Mouse (Mus musculus): ENCODE measurements around the gene Ppp2r1b. TPM values are rescaled to one million over a fixed set of nuclear protein-coding genes. Genes with fewer than 3 reads are reported as not detected.

The Ppp2r1b gene
- 28.7 and 29.8 TPM in 2 replicates for polyA plus RNA-seq (2015; fragmentation: Nextera tagmentation; extraction: Ambion mirVana)

DNA sequence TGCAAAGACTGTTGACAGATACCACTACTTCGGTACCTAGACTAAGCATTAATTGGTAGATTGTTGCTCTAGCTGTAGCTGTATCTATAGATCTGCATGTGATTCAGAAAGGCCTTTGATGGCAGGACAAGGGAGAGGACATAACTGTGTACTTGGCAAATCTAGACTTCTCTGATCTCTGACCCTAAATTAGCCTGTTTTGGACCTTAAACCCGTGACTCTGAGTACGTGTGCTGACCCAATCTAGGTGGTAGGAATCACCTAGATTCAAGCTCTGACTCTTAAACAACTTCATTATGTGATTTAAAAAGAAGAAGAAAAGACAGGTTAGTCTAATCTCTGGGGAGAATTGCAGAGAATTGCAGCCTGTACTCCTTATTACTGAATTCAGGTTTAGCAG, at the start of gene Ppp2r1b:
Gene Ppp2r1b, plus strand, starts transcription at position 221 of the 400 bp plus-strand sequence.

Other genes starting within 250 kb of the Ppp2r1b start
- 353 and 365 TPM in 2 replicates for gene Sdhd, start 241.5 kb upstream of the Ppp2r1b start, polyA plus RNA-seq (2015; fragmentation: Nextera tagmentation; extraction: Ambion mirVana)
- 492 and 511 TPM in 2 replicates for gene Timm8b, start 241.4 kb upstream of the Ppp2r1b start, polyA plus RNA-seq (2015; fragmentation: Nextera tagmentation; extraction: Ambion mirVana)
- 4.5 and 6.8 TPM in 2 replicates for gene Pih1d2, start 228.0 kb upstream of the Ppp2r1b start, polyA plus RNA-seq (2015; fragmentation: Nextera tagmentation; extraction: Ambion mirVana)
- 22.0 and 22.5 TPM in 2 replicates for gene Nkapd1, start 227.8 kb upstream of the Ppp2r1b start, polyA plus RNA-seq (2015; fragmentation: Nextera tagmentation; extraction: Ambion mirVana)
- gene Dlat, start 185.5 kb upstream of the Ppp2r1b start, polyA plus RNA-seq (2015; fragmentation: Nextera tagmentation; extraction: Ambion mirVana): 73.7 and 79.1 TPM in 2 replicates
- 25.4 and 27.9 TPM in 2 replicates for gene Dixdc1, start 105.8 kb upstream of the Ppp2r1b start, polyA plus RNA-seq (2015; fragmentation: Nextera tagmentation; extraction: Ambion mirVana)
- 2.3 and 3.6 TPM in 2 replicates for gene 2310030G06Rik, start 98.8 kb upstream of the Ppp2r1b start, polyA plus RNA-seq (2015; fragmentation: Nextera tagmentation; extraction: Ambion mirVana)
- 64.2 and 69.0 TPM in 2 replicates for gene Cryab, start 94.0 kb upstream of the Ppp2r1b start, polyA plus RNA-seq (2015; fragmentation: Nextera tagmentation; extraction: Ambion mirVana)
- gene Hspb2, start 92.9 kb upstream of the Ppp2r1b start, polyA plus RNA-seq (2015; fragmentation: Nextera tagmentation; extraction: Ambion mirVana): 3.3 and 4.1 TPM in 2 replicates
- gene Fdxacb1, start 77.1 kb upstream of the Ppp2r1b start, polyA plus RNA-seq (2015; fragmentation: Nextera tagmentation; extraction: Ambion mirVana): 7.9 and 8.8 TPM in 2 replicates
- gene Alg9, start 70.3 kb upstream of the Ppp2r1b start, polyA plus RNA-seq (2015; fragmentation: Nextera tagmentation; extraction: Ambion mirVana): 47.7 and 52.7 TPM in 2 replicates
- 64.4 and 69.0 TPM in 2 replicates for gene 1110032A03Rik, start 69.8 kb upstream of the Ppp2r1b start, polyA plus RNA-seq (2015; fragmentation: Nextera tagmentation; extraction: Ambion mirVana)
- 14.0 and 16.4 TPM in 2 replicates for gene Sik2, start 163.8 kb downstream of the Ppp2r1b start, polyA plus RNA-seq (2015; fragmentation: Nextera tagmentation; extraction: Ambion mirVana)
- gene Btg4, start 215.6 kb downstream of the Ppp2r1b start, polyA plus RNA-seq (2015; fragmentation: Nextera tagmentation; extraction: Ambion mirVana): not detected in 2 replicates
- gene Layn, start 231.8 kb downstream of the Ppp2r1b start, polyA plus RNA-seq (2015; fragmentation: Nextera tagmentation; extraction: Ambion mirVana): 10.1 and 12.9 TPM in 2 replicates